Mouse (Mus musculus) CH12.LX (cell line): Measurements from ENCODE around the gene Stk25.

Source experiments
- CTCF ChIP-seq, 2 experiments: IDR thresholded peaks in 1 of 2; conservative IDR thresholded peaks in 1 of 2; 2 replicates each; pipeline ENCODE4 v1.5.1; 2011 to 2012; ENCODE audit warnings: low read depth in 2 of 2, low read length in 2 of 2, improper control_type of control experiment in 1 of 2, inconsistent platforms in 1 of 2, mild to moderate bottlenecking in 1 of 2, moderate library complexity in 1 of 2
- E2F4 ChIP-seq: IDR thresholded peaks from 2 replicates; pipeline ENCODE4 v1.6.1; 2011; ENCODE audit warnings: low read depth, low read length, improper control_type of control experiment; ENCODE audit not compliant: insufficient replicate concordance
- EP300 ChIP-seq: IDR thresholded peaks from 2 replicates; pipeline ENCODE4 v1.6.1; 2011; ENCODE audit warnings: low read length, improper control_type of control experiment
- ETS1 ChIP-seq: conservative IDR thresholded peaks from 2 replicates; pipeline ENCODE4 v1.6.1; 2012; ENCODE audit warnings: low read depth, mild to moderate bottlenecking, inconsistent platforms, low read length, improper control_type of control experiment, moderate library complexity
- JUND ChIP-seq: conservative IDR thresholded peaks from 2 replicates; pipeline ENCODE4 v1.6.1; 2011; ENCODE audit warnings: low read depth, low read length, improper control_type of control experiment
- KAT2A ChIP-seq: IDR thresholded peaks from 2 replicates; pipeline ENCODE4 v1.6.1; 2012; ENCODE audit warnings: low read length, improper control_type of control experiment, inconsistent platforms; ENCODE audit not compliant: insufficient replicate concordance
- MAX ChIP-seq: IDR thresholded peaks from 2 replicates; pipeline ENCODE4 v1.6.1; 2011; ENCODE audit warnings: low read length, improper control_type of control experiment
- MAZ ChIP-seq: IDR thresholded peaks from 2 replicates; pipeline ENCODE4 v1.6.1; 2012; ENCODE audit warnings: low read depth, mild to moderate bottlenecking, inconsistent platforms, low read length, improper control_type of control experiment, moderate library complexity
- MXI1 ChIP-seq: IDR thresholded peaks from 2 replicates; pipeline ENCODE4 v1.6.1; 2011; ENCODE audit warnings: mild to moderate bottlenecking, low read depth, low read length, improper control_type of control experiment
- POLR2A ChIP-seq: IDR thresholded peaks from 2 replicates; pipeline ENCODE4 v1.6.1; 2011; ENCODE audit warnings: low read depth, mild to moderate bottlenecking, improper control_type of control experiment, low read length

GRCm38 (mm10) chr1:93669941-93670340, 11.5 kb upstream of the Stk25 start:
- no peak for TF ChIP-seq POLR2A
- no peak for TF ChIP-seq MAZ
- no peak for TF ChIP-seq MXI1
- no peak for TF ChIP-seq JUND
- TF ChIP-seq MAX, result no peak
- no peak for TF ChIP-seq E2F4
- no peak for TF ChIP-seq KAT2A
- TF ChIP-seq CTCF (conservative IDR thresholded peaks at IDR 0.05 in 1 of 2, IDR thresholded peaks at IDR 0.05 in 1 of 2; ENCODE audit: low read depth in 2 of 2, low read length in 2 of 2), result no peak
- TF ChIP-seq EP300, result no peak
- TF ChIP-seq ETS1, result no peak
